Mouse (Mus musculus): ENCODE results near the gene Olfr1510.
"Not testable (repeated sequence)": the region's sequence is repeated elsewhere in the genome, so short reads cannot be mapped to it uniquely, and the experiment has no call there.

Gene Olfr1510

DNA sequence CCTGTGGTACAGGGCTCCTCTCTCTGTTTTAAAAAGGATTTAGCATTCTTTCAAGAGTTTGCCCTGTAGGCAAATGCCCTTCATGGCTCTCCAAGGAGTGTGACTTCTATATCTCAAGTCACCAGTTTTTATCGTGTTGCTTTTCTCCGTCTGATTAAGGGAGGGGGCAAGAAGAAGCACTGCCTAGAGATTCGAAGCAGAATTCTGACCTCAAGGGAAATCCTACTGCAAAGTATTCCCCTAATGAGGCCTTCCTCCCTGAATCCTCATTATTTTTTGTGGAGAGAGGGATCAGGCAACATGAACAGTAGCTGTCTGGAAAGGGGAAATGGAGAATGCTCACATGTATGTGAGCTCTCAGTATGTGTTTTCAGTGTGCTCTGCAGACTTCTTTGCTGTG, at the start of gene Olfr1510:
TSS of gene Olfr1510 (minus strand) at position 101 of the 400 bp plus-strand sequence.
- no peak for DNase-seq (ENCODE audit: low spot score in 2 of 2)

- no peak for DNase-seq (ENCODE audit: low spot score in 2 of 2)
Observed at GRCm38 (mm10) chr14:52461928-52462327, 47.8 kb upstream of the Olfr1510 start.

DNA sequence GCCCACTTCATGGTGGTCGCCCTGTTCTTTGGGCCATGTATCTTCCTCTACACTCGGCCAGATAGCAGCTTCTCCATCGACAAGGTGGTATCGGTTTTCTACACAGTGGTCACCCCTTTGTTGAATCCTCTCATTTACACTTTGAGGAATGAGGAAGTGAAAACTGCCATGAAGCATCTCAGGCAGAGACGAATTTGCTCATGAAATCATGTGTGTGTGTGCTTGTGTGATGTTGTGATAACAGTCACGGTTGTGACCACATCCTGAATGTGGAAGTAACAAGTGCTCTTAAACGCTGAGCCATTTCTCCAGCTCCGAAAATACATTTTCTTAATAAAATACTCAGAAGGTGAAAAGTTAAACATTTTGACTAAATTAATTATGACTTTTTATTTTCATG, 37.0 kb upstream of the Olfr1510 start:
- no peak for DNase-seq (ENCODE audit: low spot score in 2 of 2)

DNA sequence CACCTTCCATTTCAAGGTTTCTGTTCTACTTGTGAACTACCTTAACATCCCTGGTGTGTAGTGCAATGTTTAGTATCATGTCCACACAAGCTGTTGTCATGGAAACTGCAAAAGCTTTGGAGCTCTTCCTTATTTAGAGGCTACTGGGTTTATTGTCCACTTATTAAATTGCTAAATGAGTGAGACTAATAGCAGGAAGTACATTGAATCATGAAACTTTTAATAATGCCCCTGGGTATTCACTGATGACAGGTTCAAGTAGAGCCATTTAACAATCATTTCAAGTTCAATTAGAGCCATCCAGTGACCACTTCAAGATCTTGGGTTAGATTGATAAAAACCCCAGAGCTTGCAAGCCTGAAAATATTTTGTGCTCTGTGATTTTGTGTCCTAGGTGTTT, 28.5 kb upstream of the Olfr1510 start, which contains the start of gene Olfr1509:
TSS of gene Olfr1509 (plus strand) at position 301 of the 400 bp plus-strand sequence.
- DNase-seq (ENCODE audit: low spot score in 2 of 2) = no peak

GRCm38 (mm10) chr14:52427686-52428085, 13.5 kb upstream of the Olfr1510 start:
- no peak for DNase-seq (ENCODE audit: low spot score in 2 of 2)

- DNase-seq (ENCODE audit: low spot score in 2 of 2) = not testable (repeated sequence)
Observed at GRCm38 (mm10) chr14:52410142-52410919, 3.8 kb downstream of the Olfr1510 start.

DNA sequence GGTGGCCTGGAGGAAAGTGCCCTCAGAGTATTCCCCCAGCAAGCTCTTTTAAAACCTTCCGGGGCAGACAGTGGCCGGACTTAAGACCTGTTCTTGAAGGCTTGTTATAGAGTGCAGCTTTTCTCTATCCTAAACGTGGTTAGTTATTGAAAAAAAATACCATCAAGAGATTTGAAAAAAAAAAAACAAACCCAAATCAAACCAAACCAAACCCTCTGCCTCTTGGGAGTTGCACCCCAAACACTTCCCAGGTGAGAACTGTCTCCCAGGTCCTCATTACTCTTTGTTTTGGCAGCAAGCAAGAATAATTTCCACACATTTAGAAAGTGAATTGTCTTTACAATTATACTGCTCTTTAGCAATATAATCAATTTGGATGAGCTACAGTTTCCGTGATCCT, 16.9 kb downstream of the Olfr1510 start, which contains the start of gene Olfr1511:
TSS of gene Olfr1511 (minus strand) at position 101 of the 400 bp plus-strand sequence.
- no peak for DNase-seq (ENCODE audit: low spot score in 2 of 2)

GRCm38 (mm10) chr14:52390084-52390848, 23.9 kb downstream of the Olfr1510 start:
- DNase-seq (ENCODE audit: low spot score in 2 of 2) = not testable (repeated sequence)

GRCm38 (mm10) chr14:52379068-52379467, 35.1 kb downstream of the Olfr1510 start, which contains the start of gene Olfr1512:
Gene Olfr1512 (minus strand): TSS chr14:52379168.
- DNase-seq (ENCODE audit: low spot score in 2 of 2) = no peak

DNA sequence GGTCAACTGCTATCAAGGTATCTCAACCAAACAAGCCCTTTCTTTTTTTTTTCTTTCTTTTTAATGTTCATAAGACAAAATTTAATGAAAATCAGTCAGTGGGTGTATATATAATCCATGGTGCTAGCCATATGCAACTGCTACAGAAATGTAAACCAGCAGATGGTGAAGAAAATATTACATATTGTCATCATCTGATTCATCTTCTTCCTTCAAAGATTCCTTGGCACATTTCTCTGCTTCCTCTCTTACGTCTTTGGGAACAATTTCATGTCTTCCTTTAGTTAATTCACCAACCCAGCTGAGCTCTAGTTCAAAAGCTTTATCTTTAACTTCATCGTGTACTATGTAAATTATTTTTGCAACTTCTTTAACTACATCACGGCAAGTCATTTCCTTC, 45.4 kb downstream of the Olfr1510 start:
- no peak for DNase-seq (ENCODE audit: low spot score in 2 of 2)

Measured in urinary bladder, adult 18-20 months (tissue).